Mouse (Mus musculus): ENCODE data around the gene Sft2d2. TPM values are rescaled to one million over a fixed set of nuclear protein-coding genes. Genes with fewer than 3 reads are reported as not detected.

Sft2d2 gene
- polyA plus RNA-seq, 1 experiment from 2014 or later: 17.0 TPM

- WGBS: 70% methylated on average over 8 of the region's 8 CpGs
- no peak overlapping the region for H3K4me3 ChIP-seq
- H3K9me3 ChIP-seq: no peaks in the 10 kb centered on the region
- no peak overlapping the region for H3K4me2 ChIP-seq (replicated peaks)
- H3K27me3 ChIP-seq: no peaks in the 10 kb centered on the region
- ATAC-seq (ENCODE audit: low FRiP score, low read depth): no peak
- no peak overlapping the region for H3K9ac ChIP-seq
- no peak overlapping the region for H3K27ac ChIP-seq
- no peaks in the 10 kb centered on the region for H3K4me1 ChIP-seq
- H3K36me3 ChIP-seq: no peaks in the 10 kb centered on the region
Observed at GRCm38 (mm10) chr1:165200748-165201147, 6.5 kb upstream of the Sft2d2 start.

DNA sequence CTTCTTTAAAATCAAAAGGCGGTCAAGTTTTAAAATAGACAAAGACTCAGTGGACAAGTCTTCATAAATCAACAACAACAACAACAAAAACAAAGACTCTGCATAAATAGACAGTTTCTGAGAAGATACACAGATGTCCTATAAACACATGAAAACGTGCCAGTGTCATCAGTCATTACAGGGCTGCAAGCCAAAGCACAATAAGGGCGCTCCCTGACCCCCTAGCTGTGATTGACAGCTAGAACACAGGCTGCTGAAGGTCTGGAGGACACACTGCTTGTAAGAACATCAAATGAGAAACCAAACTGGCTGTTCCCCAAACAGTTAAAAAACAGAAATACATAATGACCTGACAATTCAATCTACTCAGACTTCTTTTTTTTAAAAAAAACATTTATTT is 5.4 kb upstream of the Sft2d2 start:
- H3K4me2 ChIP-seq (replicated peaks): no peak overlapping the region
- H3K27ac ChIP-seq: no peak overlapping the region
- no peaks in the 10 kb centered on the region for H3K27me3 ChIP-seq
- H3K4me1 ChIP-seq: peaks cover 10% of the 10 kb centered on the region
- WGBS: 76% methylated on average over 3 of the region's 3 CpGs
- H3K9ac ChIP-seq: no peak overlapping the region
- no peak for ATAC-seq (ENCODE audit: low FRiP score, low read depth)
- no peaks in the 10 kb centered on the region for H3K36me3 ChIP-seq
- no peak overlapping the region for H3K4me3 ChIP-seq
- no peaks in the 10 kb centered on the region for H3K9me3 ChIP-seq

- no peak overlapping the region for H3K4me3 ChIP-seq
- 41% methylated on average over 1 of the region's 1 CpGs for whole genome bisulfite sequencing
- H3K36me3 ChIP-seq: no peaks in the 10 kb centered on the region
- no peak for ATAC-seq (ENCODE audit: low FRiP score, low read depth)
- peaks cover 12% of the 10 kb centered on the region for H3K4me1 ChIP-seq
- H3K9ac ChIP-seq: no peak overlapping the region
- no peak overlapping the region for H3K4me2 ChIP-seq (replicated peaks)
- H3K9me3 ChIP-seq: no peaks in the 10 kb centered on the region
- H3K27ac ChIP-seq: no peak overlapping the region
- H3K27me3 ChIP-seq: no peaks in the 10 kb centered on the region
Observed at GRCm38 (mm10) chr1:165198951-165199350, 4.7 kb upstream of the Sft2d2 start.

DNA sequence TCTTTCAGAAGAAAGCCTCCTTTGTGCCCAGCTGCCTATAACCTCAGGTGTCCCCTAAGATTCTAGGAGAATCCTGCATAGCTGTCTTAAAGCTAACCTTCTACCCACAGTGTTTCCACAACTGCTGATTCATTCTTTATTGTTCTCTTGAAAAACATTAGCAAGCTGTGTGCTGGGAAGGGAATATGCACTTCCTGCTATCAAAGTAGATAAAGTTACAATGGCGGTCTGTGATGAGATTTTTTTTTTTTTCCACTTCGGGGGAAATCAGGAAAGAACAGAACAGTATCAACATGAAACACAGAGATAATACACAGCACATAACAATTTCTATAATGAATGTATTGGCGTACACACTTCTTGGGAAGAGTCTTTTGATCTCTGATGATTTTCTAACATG is 3.6 kb upstream of the Sft2d2 start:
- H3K27ac ChIP-seq: no peak overlapping the region
- WGBS: 73% methylated on average over 3 of the region's 3 CpGs
- no peak overlapping the region for H3K4me3 ChIP-seq
- H3K27me3 ChIP-seq: no peaks in the 10 kb centered on the region
- H3K9ac ChIP-seq: no peak overlapping the region
- H3K9me3 ChIP-seq: no peaks in the 10 kb centered on the region
- H3K4me1 ChIP-seq: peaks cover 18% of the 10 kb centered on the region
- H3K4me2 ChIP-seq (replicated peaks): no peak overlapping the region
- H3K36me3 ChIP-seq: no peaks in the 10 kb centered on the region
- no peak for ATAC-seq (ENCODE audit: low FRiP score, low read depth)

- no peak overlapping the region for H3K27ac ChIP-seq
- H3K36me3 ChIP-seq: no peaks in the 10 kb centered on the region
- no peaks in the 10 kb centered on the region for H3K27me3 ChIP-seq
- 76% methylated on average over 3 of the region's 3 CpGs for WGBS
- no peak overlapping the region for H3K4me3 ChIP-seq
- ATAC-seq (ENCODE audit: low FRiP score, low read depth): no peak
- no peak overlapping the region for H3K9ac ChIP-seq
- H3K4me1 ChIP-seq: peaks cover 23% of the 10 kb centered on the region
- no peak overlapping the region for H3K4me2 ChIP-seq (replicated peaks)
- H3K9me3 ChIP-seq: no peaks in the 10 kb centered on the region
Observed at GRCm38 (mm10) chr1:165195396-165195960, 1.2 kb upstream of the Sft2d2 start.

DNA sequence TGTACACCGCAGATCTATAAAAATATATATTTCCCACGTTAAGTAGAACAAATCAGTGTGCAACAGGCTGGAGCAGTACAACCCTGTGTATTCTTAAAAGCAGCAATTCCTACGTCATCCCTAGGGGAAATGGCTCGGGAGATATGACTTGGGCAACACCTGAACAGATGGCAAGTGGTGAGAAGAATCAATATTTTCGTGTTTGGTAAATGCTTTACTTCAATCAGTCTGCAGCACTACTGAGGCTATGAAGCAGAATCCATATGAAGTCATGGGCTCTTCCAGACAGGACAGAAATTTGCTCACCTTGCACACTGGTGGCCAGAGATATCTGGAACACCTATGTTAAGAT is 400 bp upstream of the Sft2d2 start:
- H3K27ac ChIP-seq: no peak overlapping the region
- no peaks in the 10 kb centered on the region for H3K27me3 ChIP-seq
- no peak for ATAC-seq (ENCODE audit: low FRiP score, low read depth)
- no peaks in the 10 kb centered on the region for H3K9me3 ChIP-seq
- peaks cover 23% of the 10 kb centered on the region for H3K4me1 ChIP-seq
- peak overlapping the region; percentile 82 for H3K4me2 ChIP-seq (replicated peaks)
- peak overlapping the region; percentile 78 for H3K4me3 ChIP-seq
- peak overlapping the region; percentile 77 for H3K9ac ChIP-seq
- no peaks in the 10 kb centered on the region for H3K36me3 ChIP-seq
- 10% methylated on average over 5 of the region's 5 CpGs for WGBS

DNA sequence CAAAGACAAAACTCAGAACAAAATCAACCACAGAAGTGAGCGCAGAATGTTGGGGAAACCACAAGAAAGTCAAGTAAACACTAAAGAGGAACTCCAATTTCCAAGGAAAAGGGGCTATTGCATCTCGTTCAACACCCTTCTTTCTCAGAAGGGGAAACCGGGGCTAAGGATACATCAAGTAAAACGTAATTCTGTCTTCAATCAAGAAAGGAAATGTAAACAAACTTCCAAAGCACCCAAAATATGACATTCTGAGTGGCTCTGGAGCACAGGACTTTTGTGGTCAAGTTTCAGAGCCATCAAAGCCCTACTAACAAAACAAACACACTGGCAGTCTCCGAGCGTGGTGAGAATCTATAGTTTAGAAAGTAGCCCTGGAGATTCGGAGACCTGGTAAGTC is 812 bp downstream of the Sft2d2 start:
- no peaks in the 10 kb centered on the region for H3K36me3 ChIP-seq
- H3K9ac ChIP-seq: peak overlapping the region; percentile 77
- peak overlapping the region; percentile 78 for H3K4me3 ChIP-seq
- peak overlapping the region; percentile 82 for H3K4me2 ChIP-seq (replicated peaks)
- no peaks in the 10 kb centered on the region for H3K9me3 ChIP-seq
- H3K27me3 ChIP-seq: no peaks in the 10 kb centered on the region
- 13% methylated on average over 7 of the region's 7 CpGs for WGBS
- H3K27ac ChIP-seq: peak overlapping the region; percentile 67; the same call in 1 of the 2 replicates
- ATAC-seq (ENCODE audit: low FRiP score, low read depth): no peak
- H3K4me1 ChIP-seq: peaks cover 27% of the 10 kb centered on the region

DNA sequence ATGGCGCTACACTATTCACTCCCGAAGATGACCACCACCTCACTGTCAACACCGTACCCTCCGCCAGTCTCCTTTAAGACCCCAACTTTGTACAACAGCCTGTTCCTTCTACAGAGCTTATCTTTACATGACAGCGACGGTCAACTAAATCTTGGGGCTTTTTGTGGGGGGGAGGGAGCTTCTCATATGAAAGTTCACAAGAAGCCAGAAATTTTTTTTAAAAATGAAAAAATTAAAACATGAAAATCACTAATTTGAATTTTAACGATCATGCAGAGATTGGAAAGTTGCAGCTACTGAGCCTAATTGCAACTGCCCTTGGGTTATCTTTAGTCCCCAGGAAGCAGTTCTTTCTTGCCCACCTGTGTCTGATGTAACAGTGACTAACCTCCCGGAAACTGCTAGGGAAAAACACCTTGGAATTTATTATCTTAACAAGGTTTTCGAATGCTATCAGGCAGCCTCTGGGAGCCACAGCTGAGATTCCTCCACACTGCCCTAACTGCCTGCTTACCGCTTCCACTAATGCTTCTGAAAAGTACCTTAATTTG is 1.4 kb downstream of the Sft2d2 start:
- Histone ChIP-seq H3K27ac (no peak overlapping the region), H3K36me3 (no peaks in the 10 kb centered on the region), H3K4me2 (replicated peaks) (peak overlapping the region; percentile 82), H3K9me3 (no peaks in the 10 kb centered on the region), H3K27me3 (no peaks in the 10 kb centered on the region), H3K9ac (peak overlapping the region; percentile 77; the same call in 1 of the 2 replicates), H3K4me3 (peak overlapping the region; percentile 78), H3K4me1 (peaks cover 27% of the 10 kb centered on the region)
- WGBS: 66% methylated on average over 10 of the region's 10 CpGs
- ATAC-seq (ENCODE audit: low FRiP score, low read depth): no peak

GRCm38 (mm10) chr1:165192102-165192501 is 2.1 kb downstream of the Sft2d2 start:
- WGBS: 71% methylated on average over 4 of the region's 4 CpGs
- ATAC-seq (ENCODE audit: low FRiP score, low read depth): no peak
- no peak overlapping the region for H3K9ac ChIP-seq
- H3K27ac ChIP-seq: no peak overlapping the region
- no peak overlapping the region for H3K4me3 ChIP-seq
- peaks cover 27% of the 10 kb centered on the region for H3K4me1 ChIP-seq
- peaks cover 4% of the 10 kb centered on the region; the same call in 1 of the 2 replicates for H3K36me3 ChIP-seq
- H3K4me2 ChIP-seq (replicated peaks): peak overlapping the region; percentile 82
- H3K27me3 ChIP-seq: no peaks in the 10 kb centered on the region
- H3K9me3 ChIP-seq: no peaks in the 10 kb centered on the region

DNA sequence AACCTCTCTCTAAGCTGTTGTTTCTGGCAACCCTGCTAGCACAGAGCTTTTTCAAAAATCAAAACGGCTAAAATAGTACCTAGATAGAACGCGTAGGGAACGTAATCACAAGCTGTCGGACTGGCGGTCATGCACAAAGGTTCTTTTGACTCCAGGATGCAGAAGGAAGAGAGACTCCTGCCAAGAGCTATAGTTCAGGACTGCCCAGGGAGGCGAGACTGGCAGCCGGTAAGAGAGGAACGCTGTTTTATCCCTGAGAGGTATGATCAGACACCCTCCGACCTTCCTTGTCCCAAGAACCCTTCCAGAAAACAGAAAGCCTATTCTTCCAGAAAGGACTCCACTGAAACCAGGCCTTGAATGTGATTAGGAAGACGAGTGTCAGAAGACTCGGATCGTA is 2.6 kb downstream of the Sft2d2 start:
- Histone ChIP-seq H3K9me3 (no peaks in the 10 kb centered on the region), H3K27me3 (no peaks in the 10 kb centered on the region), H3K27ac (peak overlapping the region; percentile 61; the same call in 1 of the 2 replicates), H3K36me3 (peaks cover 8% of the 10 kb centered on the region; the same call in 1 of the 2 replicates), H3K4me3 (no peak overlapping the region), H3K9ac (no peak overlapping the region), H3K4me1 (peaks cover 27% of the 10 kb centered on the region), H3K4me2 (replicated peaks) (peak overlapping the region; percentile 7)
- no peak for ATAC-seq (ENCODE audit: low FRiP score, low read depth)
- WGBS: 77% methylated on average over 13 of the region's 13 CpGs

DNA sequence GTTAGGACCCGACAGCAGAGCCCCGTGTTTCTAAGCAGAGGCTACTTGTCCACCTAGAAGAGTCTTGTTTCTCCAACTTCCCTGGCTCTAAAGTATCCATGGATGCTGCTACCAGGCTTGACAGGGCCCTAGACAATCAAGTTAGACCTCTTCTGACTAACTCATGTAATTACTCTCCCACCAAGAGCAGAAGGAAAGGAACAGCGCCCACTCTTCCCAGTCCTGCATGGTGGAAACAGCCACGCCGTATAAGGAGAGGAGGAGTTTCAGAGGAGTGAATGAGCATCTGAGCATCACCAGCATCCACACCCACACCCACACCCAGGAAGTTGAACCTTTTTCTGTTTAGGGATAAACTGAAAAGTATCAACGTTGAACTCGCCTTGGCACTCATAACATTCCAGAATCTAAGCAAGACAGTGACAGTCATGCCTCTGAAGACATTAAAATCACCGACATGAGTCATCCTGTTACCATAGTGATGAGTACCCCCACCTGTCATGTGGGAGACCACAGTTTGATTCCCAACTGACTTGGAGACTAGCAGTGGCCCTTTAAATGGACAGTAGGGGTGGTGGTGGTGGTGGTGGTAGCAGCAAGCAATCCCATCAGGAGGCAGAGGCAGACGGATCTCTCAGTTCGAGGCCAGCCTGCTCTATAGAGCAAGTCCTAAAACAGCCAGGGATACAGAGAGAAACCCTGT is 3.5 kb downstream of the Sft2d2 start:
- Histone ChIP-seq H3K36me3 (peaks cover 11% of the 10 kb centered on the region; the same call in 1 of the 2 replicates), H3K27me3 (no peaks in the 10 kb centered on the region), H3K4me3 (no peak overlapping the region), H3K9ac (no peak overlapping the region), H3K4me1 (peaks cover 27% of the 10 kb centered on the region), H3K9me3 (no peaks in the 10 kb centered on the region), H3K27ac (peak overlapping the region; percentile 61; the same call in 1 of the 2 replicates), H3K4me2 (replicated peaks) (no peak overlapping the region)
- 90% methylated on average over 10 of the region's 10 CpGs for WGBS
- ATAC-seq (ENCODE audit: low FRiP score, low read depth): no peak

DNA sequence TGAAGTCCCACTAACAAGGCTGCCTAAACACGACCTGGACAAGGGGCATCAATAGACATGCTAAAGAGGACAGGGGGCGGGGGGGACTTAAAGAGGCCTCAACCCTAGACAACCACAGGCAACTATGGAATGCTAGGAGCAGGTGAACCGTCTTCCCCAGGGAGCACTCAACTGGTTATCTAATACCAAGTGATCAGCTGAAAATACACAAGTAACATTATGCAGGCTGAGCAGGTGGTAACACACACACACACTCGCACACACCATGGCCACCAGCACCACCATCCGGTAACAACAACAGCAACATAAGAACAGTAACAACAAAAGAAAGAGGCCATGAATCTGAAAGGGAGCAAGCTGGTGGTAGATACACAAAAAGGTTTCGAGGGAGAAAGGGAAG is 4.2 kb downstream of the Sft2d2 start:
- 83% methylated on average over 6 of the region's 6 CpGs for WGBS

More for the DNA sequence above, 4.2 kb downstream of the Sft2d2 start:
- Histone ChIP-seq H3K4me3 (no peak overlapping the region), H3K27me3 (no peaks in the 10 kb centered on the region), H3K36me3 (peaks cover 11% of the 10 kb centered on the region; the same call in 1 of the 2 replicates), H3K9me3 (no peaks in the 10 kb centered on the region), H3K4me1 (peaks cover 21% of the 10 kb centered on the region), H3K9ac (no peak overlapping the region), H3K4me2 (replicated peaks) (no peak overlapping the region), H3K27ac (no peak overlapping the region)
- no peak for ATAC-seq (ENCODE audit: low FRiP score, low read depth)

Data from limb, embryonic 13.5 days (tissue).